Mouse (Mus musculus) CD8-positive naive resting alpha-beta T cell, adult 57 days (primary cell): Measurements from ENCODE around the gene C8a. TPM values are rescaled to one million over a fixed set of nuclear protein-coding genes. Genes with fewer than 3 reads are reported as not detected.

Source experiments
- total RNA-seq: library from RNA; stranded (reverse); gene quantifications from one replicate; pipeline ENCODE4 v1.2.4, GENCODE M21; 2023

The C8a gene
- total RNA-seq = not detected

DNA sequence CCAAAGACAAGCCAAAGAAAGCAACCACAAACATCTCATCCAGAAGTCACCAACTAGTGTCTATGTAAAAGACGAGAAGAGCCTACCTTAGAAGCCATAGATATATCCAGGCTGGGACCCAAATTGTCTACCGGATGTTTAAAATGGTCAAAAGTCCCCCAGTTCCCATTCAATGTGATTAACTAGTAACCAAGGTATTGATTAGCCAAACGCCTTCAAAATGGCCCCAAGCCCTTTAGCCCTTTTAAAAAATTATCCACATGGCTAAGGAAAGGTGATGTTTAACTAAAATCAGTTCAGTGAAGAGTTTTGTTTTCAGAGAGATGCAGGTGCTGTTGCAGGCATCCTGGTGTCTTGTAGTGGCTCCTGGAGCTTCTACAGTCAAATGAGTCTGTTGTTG is at the start of gene C8a:
Gene C8a (minus strand): TSS at position 76 of the 400 bp plus-strand sequence.

DNA sequence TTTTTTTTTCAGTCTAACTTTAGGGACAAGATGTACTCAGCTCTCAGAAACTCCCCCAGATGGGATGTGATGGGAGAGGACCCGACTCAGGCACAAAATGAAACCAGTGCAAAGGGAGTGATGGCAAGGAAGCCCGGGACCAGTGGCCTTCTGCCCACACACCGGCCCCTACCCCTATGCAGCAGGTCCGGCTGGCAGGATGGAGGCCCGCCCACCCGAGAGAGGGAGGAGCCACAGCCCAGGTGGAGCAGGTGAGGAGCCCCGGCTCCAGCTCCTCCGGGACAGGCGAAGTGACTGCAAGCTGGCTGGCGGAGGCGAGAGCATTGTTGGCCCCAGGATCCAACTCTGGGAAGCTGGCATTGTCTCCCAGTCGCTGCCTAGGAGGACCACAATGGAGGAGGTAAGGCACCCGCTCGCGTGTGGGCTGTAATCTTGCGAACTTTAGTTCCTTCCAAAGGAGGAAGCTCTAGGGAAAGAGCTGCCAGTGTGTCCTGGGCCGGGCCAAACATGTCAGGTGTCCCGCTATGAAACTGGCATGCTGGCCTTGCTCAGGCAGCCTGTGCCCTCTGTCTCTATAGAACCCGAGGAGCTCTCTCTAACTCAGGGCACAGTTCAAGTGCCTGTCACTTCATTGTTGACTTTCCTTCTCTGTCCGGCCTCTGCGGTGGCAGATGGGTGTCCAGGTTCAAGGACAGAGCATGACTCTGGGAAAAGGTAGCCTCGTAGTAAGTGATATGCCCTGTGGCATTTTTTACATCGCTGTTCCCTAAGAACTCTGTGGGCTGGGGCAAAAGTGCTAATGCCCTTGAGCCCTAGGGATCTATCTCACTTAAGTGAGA is 37.3 kb upstream of the C8a start, which contains the start of gene Fyb2:
Gene Fyb2 (plus strand): TSS at position 166 of the 839 bp plus-strand sequence.

DNA sequence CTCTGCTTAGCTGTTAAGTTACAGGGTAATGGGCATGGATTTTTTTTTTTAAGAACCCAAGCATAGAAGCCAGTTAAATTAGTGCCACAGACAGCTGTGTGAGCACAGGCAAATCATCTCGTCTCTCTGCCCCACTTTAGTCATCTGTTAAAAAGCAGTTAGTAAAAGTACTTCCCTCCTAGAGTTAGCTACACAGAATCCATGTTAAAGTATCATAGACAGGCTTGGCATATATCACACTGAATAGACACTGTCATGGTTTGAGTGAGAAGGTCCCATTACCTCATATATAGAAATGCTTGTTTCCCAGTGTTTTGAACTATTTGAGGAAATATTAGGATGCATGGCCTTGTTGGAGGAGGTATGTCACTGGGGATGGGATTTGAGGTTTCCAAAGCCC is 19.2 kb downstream of the C8a start, which contains the start of gene Gm17662:
Gene Gm17662 (plus strand): TSS at position 301 of the 400 bp plus-strand sequence.

GRCm38 (mm10) chr4:104766065-104766464 is 110.1 kb downstream of the C8a start, which contains the start of gene C8b:
Gene C8b, plus strand, starts transcription at chr4:104766317.

Other genes with a start within 250 kb of the C8a start
- gene C8b, start 110.1 kb downstream of the C8a start, total RNA-seq = not detected
- not detected for gene Gm17662, start 19.1 kb downstream of the C8a start, total RNA-seq
- not detected for gene Fyb2, start 37.1 kb upstream of the C8a start, total RNA-seq
- not detected for gene Prkaa2, start 233.5 kb upstream of the C8a start, total RNA-seq